Mouse (Mus musculus) frontal cortex, postnatal 36 days (tissue): ENCODE results near the gene Plppr1.
"Not testable (repeated sequence)": the region's sequence is repeated elsewhere in the genome, so short reads cannot be mapped to it uniquely, and the experiment has no call there.

ENCODE experiments used
- DNase-seq, 2 experiments: peaks; one replicate each; pipeline ENCODE4 v3.0.0; 2022; ENCODE audit warnings: low spot score in 2 of 2

Plppr1 gene

GRCm38 (mm10) chr4:49383576-49384318, 324.7 kb downstream of the Plppr1 start:
- not testable (repeated sequence) for DNase-seq

- no peak for DNase-seq
Observed at GRCm38 (mm10) chr4:49386873-49387272, 327.8 kb downstream of the Plppr1 start.
